In the genomic region with DNA sequence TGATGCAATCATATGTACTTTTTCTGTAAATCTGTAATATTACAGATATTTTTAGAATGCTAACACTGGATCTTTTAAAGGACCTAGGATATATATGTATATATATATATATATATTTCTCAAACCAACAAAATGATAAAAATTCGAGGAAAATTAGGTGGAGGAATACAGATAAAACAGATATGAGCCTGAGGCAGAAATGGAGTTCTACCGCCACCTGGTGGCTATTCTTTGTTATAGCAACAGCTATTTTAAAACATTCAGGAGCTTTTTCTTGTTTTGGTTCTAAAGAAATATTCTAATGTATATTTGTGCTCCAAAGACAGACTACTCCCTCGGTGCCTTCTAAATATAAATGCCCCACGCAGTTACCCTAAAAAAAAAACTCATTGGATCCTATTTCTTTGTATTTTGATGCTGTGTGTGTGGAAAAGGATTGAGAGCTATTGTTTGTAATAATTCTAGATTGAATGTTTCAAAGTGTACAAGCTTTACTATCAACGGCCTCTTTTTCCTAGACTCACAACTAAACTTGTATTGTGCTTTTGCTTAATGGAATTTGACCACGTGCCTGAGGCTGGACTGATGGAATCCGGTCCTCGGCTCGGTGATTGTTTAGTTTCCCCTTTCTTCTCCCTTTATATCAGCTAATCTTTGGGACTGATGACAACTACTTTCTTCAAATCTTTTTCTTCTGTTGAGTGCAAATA, we compare ENCODE assay signal across 8 mouse cellular contexts. TPM values are rescaled to one million over a fixed set of nuclear protein-coding genes. Genes with fewer than 3 reads are reported as not detected.
DNase-seq lines count a peak whose midpoint lies in the region; ATAC-seq and TF ChIP-seq lines count a peak whose summit lies in the region.

No protein-coding gene starts in this region.

- no peak overlapping the region for H3K4me2 ChIP-seq in limb, embryonic 14.5 days (replicated peaks; ENCODE audit: low read depth, low read length, severe bottlenecking)

- no peak overlapping the region for H3K9ac ChIP-seq in limb, embryonic 14.5 days (ENCODE audit: low read depth, low read length, severe bottlenecking)

- no peak for ATAC-seq in limb, embryonic 14.5 days (ENCODE audit: low FRiP score, low read depth)
- peak; percentile 62 for ATAC-seq in inflammation-experienced regulatory T-cells, adult 6 months

- H3K27me3 ChIP-seq in cerebellum, adult 2 months (ENCODE audit: control insufficient read depth, insufficient read depth, low read length) = no peaks in the 10 kb centered on the region
- H3K27me3 ChIP-seq in limb, embryonic 14.5 days (ENCODE audit: control insufficient read depth, insufficient read depth, low read length) = no peaks in the 10 kb centered on the region
- no peaks in the 10 kb centered on the region for H3K27me3 ChIP-seq in limb, embryonic 10.5 days (ENCODE audit: low read depth, poor library complexity, severe bottlenecking)

- WGBS in cerebellum, adult 2 months = 24% methylated on average over 9 of the region's 9 CpGs
- 42% methylated on average over 9 of the region's 9 CpGs for WGBS in limb, embryonic 14.5 days
- 37% methylated on average over 9 of the region's 9 CpGs for WGBS in limb, embryonic 10.5 days

- H3K27ac ChIP-seq in cerebellum, adult 2 months (ENCODE audit: insufficient read depth, low read length) = no peak overlapping the region
- no peak overlapping the region for H3K27ac ChIP-seq in limb, embryonic 14.5 days (replicated peaks; ENCODE audit: low read depth, low read length)
- H3K27ac ChIP-seq in limb, embryonic 10.5 days = no peak overlapping the region

- TF ChIP-seq POLR2A in cerebellum, adult 2 months (IDR thresholded peaks at IDR 0.05; ENCODE audit: borderline replicate concordance, insufficient read depth, low read length) = no peak
- no peak for TF ChIP-seq POLR2A in limb, embryonic 14.5 days (IDR thresholded peaks at IDR 0.05; ENCODE audit: borderline replicate concordance, extremely low read depth, insufficient read depth, insufficient read length)

- H3K9me3 ChIP-seq in limb, embryonic 14.5 days (ENCODE audit: control insufficient read depth, low read length) = no peaks in the 10 kb centered on the region
- H3K9me3 ChIP-seq in limb, embryonic 10.5 days (replicated peaks) = no peaks in the 10 kb centered on the region

- H3K36me3 ChIP-seq in limb, embryonic 14.5 days (ENCODE audit: control insufficient read depth, insufficient read depth, low read length) = no peaks in the 10 kb centered on the region
- H3K36me3 ChIP-seq in limb, embryonic 10.5 days = no peaks in the 10 kb centered on the region

- no peak for DNase-seq in cerebellum, adult 2 months
- no peak for DNase-seq in cerebellum, adult 9-11 months
- DNase-seq in limb, embryonic 14.5 days (ENCODE audit: low spot score) = peak; percentile 53
- no peak for DNase-seq in limb, embryonic 10.5 days (ENCODE audit: low spot score)
- peak; percentile 23 for DNase-seq in c-Kit-positive CD71-negative TER-119-negative erythroid progenitor cells, embryonic 14.5 days (ENCODE audit: low read depth)
- no peak for DNase-seq in ovary, postnatal 14 days (ENCODE audit: low spot score)
- DNase-seq in lung, postnatal 4 days = no peak

- H3K4me1 ChIP-seq in cerebellum, adult 2 months (ENCODE audit: control insufficient read depth, insufficient read depth, low read length) = no peaks in the 10 kb centered on the region
- H3K4me1 ChIP-seq in limb, embryonic 14.5 days (ENCODE audit: control insufficient read depth, insufficient read depth, low read length) = no peaks in the 10 kb centered on the region
- peaks cover 3% of the 10 kb centered on the region; the same call in 1 of the 2 replicates for H3K4me1 ChIP-seq in limb, embryonic 10.5 days

- H3K4me3 ChIP-seq in cerebellum, adult 2 months (replicated peaks; ENCODE audit: insufficient read depth, low read depth, low read length) = no peak overlapping the region
- H3K4me3 ChIP-seq in limb, embryonic 14.5 days (replicated peaks; ENCODE audit: low read length) = no peak overlapping the region
- H3K4me3 ChIP-seq in limb, embryonic 10.5 days = no peak overlapping the region

- peak; percentile 33; the same call in 1 of the 2 replicates for TF ChIP-seq CTCF in cerebellum, adult 2 months (IDR thresholded peaks at IDR 0.05; ENCODE audit: borderline replicate concordance, insufficient read depth, low read depth, low read length)

RNA-seq across cellular contexts. Expression of a gene that starts 44.8 kb away (rescaled TPM):
- 2.0 and 2.2 TPM in 2 replicates for polyA plus RNA-seq in cerebellum, adult 2 months (2012; rRNA removed)
- not detected in 2 replicates for polyA plus RNA-seq in limb, embryonic 14.5 days (2012; rRNA removed)
- not detected in 2 replicates for polyA plus RNA-seq in limb, embryonic 14.5 days (2014; fragmentation: Nextera tagmentation; extraction: Ambion mirVana)
- not detected in 2 replicates for polyA plus RNA-seq in limb, embryonic 10.5 days (2016; fragmentation: Nextera tagmentation; extraction: Ambion mirVana)
- polyA plus RNA-seq in inflammation-experienced regulatory T-cells, adult 6 months (2017; shearing (Covaris generic)) = not detected

Comparison
In these comparisons a context has a peak if more than half of its experiments do, and no peak if none do; other contexts are left out.
1. DNase-seq: peak in limb, embryonic 14.5 days (single experiment) and c-Kit-positive CD71-negative TER-119-negative erythroid progenitor cells, embryonic 14.5 days (single experiment); none in cerebellum, adult 2 months (0 of 2), cerebellum, adult 9-11 months (single experiment), limb, embryonic 10.5 days (single experiment), ovary, postnatal 14 days (single experiment) and lung, postnatal 4 days (0 of 2).